Mouse (Mus musculus) olfactory bulb, adult 2 months (tissue): ENCODE results near the gene Vamp2.

Source experiments
- CTCF ChIP-seq: fragments of 200-500 bp; IDR thresholded peaks from 2 replicates; pipeline ENCODE4 v1.5.1; 2012; ENCODE audit warnings: low read depth, mild to moderate bottlenecking, low read length, moderate library complexity; ENCODE audit not compliant: insufficient read depth
- POLR2A ChIP-seq: fragments of 200-500 bp; IDR thresholded peaks from 2 replicates; pipeline ENCODE4 v1.6.1; 2012; ENCODE audit warnings: mild to moderate bottlenecking, low read depth, low read length, moderate library complexity; ENCODE audit not compliant: insufficient read depth

DNA sequence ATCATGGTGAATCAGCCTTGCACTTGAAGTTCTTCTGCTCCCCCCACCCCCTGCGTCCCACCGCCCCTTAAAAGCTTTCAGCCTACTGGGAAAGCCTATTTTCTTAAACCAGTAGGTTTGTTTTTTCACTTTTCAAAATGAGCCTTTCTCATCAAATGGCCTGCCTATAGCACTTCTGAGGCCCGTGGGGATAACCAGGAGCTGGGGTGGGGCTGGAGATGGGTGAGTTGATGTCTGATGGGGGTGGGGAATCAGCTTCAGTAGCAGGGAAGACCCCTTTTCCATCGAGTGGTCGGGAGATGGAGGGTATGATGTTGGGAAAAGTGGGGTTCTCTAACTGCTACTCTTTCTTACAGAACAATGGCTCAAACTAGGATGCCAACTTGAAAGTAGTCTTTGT, 28.6 kb downstream of the Vamp2 start:
- TF ChIP-seq CTCF (no peak), POLR2A (no peak)
